Mouse (Mus musculus) cerebral cortex, adult 2 months (tissue): Measurements from ENCODE around the gene Slc12a1.

Source experiments
- WGBS: fragments of 180-500 bp; shearing (Covaris S2); methylation state at CpG from one replicate; pipeline ENCODE4 v1.1.7; 2018; 5-methylcytosine and 5-hydroxymethylcytosine counted together

Gene Slc12a1

DNA sequence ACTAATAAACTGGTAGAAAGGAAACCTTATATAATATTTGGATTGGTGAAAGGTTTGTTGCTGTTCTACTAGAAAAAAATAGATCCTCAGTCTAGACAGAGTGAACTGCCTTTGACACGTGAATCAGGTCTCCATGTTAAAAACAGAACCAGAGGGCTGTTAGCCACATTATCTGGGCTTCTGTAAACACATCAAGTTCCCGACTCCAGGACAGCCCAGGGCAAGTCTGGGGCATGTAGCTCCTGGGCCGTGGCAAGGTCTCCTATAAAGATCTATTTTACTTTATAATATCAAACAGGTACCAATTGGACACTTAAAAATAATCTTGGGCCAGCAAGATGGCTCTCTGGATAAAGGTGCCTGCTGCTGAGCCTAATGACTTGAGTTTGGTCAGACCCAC is 103.6 kb downstream of the Slc12a1 start:
- WGBS = 85% methylated on average over 3 of the region's 3 CpGs

DNA sequence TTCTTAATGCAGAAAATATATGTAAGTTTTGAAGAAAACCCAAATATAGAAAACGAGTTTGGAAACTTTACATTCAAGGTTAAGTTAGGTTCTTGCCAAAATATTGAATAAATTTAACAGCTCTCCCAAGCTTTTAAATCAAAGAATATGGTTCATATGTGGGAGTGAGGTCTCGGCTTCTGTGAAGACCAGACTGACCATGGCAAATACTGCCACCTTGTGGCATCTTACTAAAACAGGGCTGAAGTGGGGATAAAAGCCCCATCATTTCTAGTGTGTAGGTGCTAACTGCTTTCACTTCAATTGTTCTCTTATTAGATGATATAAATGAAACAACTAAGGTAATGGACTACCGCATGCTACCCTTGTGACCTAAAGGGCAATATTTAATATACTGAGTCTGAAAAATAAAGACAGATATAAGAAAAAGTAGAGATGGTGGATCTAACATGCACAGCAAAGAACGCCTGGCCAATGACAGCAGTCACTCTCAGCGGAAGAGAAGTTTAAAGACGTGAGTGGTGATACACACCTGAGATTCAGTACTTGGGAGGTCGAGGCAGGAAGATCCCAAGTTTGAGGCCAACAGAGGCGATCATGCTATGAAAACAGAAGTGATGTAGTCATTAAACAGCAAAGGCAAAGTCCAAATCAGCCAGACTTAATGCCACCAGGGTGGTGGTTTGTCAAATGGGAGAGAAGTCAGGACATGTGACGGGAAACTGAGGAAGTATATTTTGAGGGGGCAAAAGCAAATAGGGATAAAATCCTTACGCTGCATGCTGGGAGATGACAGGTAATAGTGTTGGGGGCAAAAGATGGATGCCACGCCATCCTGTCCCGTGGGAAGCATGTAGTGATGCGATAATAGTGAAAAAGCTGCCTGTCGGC is 107.2 kb downstream of the Slc12a1 start:
- WGBS = 86% methylated on average over 14 of the region's 14 CpGs

DNA sequence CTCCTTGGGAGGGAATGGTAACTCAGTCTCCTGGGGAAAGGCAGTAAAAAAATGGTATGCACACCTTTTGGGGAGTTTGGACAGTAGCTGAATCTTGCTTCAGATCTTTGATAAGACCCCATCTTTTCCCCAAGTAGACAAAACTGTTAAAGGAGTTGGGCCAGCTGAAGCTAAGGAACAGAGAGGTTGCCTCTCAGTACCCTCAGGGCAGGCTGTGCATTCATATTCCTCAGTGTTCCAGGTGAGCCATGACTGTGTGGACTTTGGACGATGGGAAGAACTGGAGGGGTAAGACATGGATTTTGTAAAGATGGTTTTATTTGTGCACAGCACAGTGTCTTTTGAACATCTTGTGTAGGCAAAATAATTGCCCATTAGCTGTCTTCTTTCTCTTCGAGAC is 108.0 kb downstream of the Slc12a1 start:
- 74% methylated on average over 2 of the region's 2 CpGs for WGBS

DNA sequence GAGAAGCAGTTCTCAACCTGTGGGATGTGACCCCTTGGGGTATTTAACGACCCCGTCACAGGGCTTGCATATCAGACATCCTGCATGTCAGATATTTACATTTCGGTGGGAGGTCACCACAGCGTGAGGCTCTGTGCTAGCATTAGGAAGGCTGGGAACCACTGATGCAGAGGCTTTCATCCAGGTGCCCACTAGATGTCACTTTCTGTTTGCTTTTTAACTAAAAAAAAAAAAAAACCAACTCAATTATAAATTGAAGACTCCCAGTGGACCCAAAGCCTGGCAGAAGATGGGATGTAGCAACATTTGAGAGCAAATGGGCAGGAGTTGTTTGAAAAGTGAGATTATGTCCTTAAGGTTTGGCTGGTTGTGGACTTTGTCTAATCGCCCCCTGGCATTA is 110.8 kb downstream of the Slc12a1 start:
- WGBS = 29% methylated on average over 5 of the region's 5 CpGs

DNA sequence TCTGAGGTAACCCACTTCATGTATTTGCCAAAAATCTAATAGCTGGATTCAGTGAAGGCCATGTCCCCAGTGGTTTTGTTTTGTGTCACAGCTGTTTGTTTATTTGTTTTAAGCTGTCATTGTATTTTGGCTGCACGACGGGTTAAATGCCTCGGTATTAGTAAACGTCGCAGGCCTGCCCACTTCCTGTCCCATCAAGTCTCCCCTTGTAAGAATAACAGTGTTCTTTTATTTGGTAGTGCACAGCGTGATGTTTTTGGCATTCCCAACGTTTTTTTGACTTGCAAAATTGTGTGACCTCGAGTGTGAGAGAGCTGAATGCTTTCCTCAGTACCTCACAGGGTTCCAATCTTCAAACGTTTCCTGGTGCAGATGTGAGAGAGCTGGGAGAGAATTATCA is 111.4 kb downstream of the Slc12a1 start:
- 30% methylated on average over 9 of the region's 9 CpGs for WGBS

DNA sequence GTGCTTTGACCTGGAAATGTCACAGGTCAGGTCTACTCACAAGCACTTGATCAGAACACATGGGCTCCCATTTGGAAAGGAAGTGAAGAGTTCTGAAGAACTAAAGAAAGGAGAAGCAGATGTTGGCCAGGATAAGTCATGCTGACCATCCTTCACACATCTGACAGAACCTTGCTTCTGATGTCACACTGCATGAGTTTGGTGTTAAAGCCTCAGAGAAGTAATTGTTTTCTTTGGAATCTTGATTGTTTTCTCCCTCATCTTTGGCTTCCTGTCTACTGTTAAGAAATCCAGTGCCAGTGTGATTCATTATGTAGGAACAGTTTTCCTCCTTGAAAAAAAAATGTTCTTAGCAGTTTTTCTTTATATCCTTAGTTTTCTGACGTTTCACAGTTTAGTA is 116.6 kb downstream of the Slc12a1 start:
- 58% methylated on average over 1 of the region's 1 CpGs for WGBS

DNA sequence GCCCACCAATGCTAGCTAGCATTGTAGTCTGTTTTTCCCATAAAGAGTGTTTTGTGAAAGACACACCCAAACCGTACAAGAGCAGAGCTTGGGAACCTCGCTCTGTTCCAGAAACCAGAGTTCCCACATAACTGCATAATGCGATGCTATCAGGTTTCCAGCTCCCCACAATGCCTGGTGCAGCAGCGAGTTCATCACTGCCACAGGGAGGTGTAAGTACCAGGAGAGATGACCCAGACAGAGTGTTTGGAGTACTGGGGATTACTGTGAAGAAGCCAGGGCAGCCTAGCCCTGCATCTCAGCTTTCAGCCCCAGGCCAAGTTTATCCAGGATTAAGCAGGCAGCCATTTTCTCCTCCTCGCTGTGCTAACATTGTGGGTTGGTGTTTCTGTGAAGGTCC is 123.3 kb downstream of the Slc12a1 start:
- WGBS = 86% methylated on average over 5 of the region's 5 CpGs

DNA sequence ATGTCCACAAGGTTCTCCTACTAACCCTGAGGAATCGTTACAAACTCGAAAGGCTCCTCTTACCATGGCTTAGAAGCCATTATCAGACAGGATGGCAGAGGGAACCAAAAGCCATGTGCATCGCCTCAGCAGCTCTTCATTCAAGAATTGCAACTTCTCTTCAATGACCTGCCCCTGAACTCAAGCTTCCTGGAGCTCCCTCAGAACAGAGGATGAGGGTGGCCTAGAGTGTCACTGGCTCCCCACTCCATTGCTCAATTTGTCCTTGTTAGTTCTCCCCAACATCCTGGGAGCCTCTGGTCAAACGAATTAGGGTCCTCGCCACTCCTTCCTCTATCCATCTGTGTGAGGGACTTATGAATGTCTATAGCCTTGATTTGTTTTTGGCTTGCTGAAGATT is 124.4 kb downstream of the Slc12a1 start:
- 91% methylated on average over 5 of the region's 5 CpGs for WGBS

DNA sequence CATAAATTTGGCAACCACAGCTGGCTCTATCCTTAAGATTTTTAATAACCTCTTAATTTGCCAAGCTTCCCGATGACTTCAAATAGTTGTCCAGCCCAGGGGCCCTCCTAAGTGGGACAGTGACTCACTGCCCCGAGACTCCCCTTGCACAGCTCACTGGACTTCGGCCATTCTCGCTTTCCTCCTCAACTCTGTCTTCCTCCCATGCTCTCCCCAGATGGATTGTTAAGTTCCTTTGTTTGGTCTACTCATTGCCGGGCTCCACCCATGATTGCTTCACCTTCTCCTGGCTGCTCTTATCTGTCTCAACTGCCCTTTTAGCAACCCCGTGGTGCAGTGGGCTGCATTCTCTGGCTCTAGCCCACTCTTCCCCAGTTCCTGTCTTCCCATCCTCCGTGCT is 126.2 kb downstream of the Slc12a1 start:
- 82% methylated on average over 7 of the region's 7 CpGs for WGBS
